Mouse (Mus musculus): Measurements from ENCODE around the gene Kir3dl1.
"Not testable (repeated sequence)": the region's sequence is repeated elsewhere in the genome, so short reads cannot be mapped to it uniquely, and the experiment has no call there.

The Kir3dl1 gene

GRCm38 (mm10) chrX:136517699-136518098 is at the start of gene Kir3dl1:
Kir3dl1 (plus strand) TSS chrX:136517999.
- not testable (repeated sequence) for DNase-seq (ENCODE audit: low read depth)

- DNase-seq (ENCODE audit: low read depth), result not testable (repeated sequence)
Observed at GRCm38 (mm10) chrX:136543956-136544355, 26.2 kb downstream of the Kir3dl1 start, which contains the start of gene Kir3dl2. Kir3dl2 (minus strand) TSS chrX:136544056.

GRCm38 (mm10) chrX:136569094-136569493 is 51.3 kb downstream of the Kir3dl1 start:
- not testable (repeated sequence) for DNase-seq (ENCODE audit: low read depth)
